Mouse (Mus musculus) limb, embryonic 11.5 days (tissue): ENCODE measurements around the gene Gm48552. TPM values are rescaled to one million over a fixed set of nuclear protein-coding genes. Genes with fewer than 3 reads are reported as not detected.

Experiments
- ATAC-seq: fragments of 200-750 bp; cut with Nextera tagmentation; 2 replicates; pipeline ENCODE4 v1.8.0; 2017; ENCODE audit warnings: low read depth; ENCODE audit not compliant: insufficient number of reproducible peaks, low FRiP score, low TSS enrichment
- DNase-seq: peaks from one replicate; pipeline ENCODE4 v3.0.0-alpha.2; 2015; ENCODE audit warnings: low spot score
- H3K27ac ChIP-seq: fragments of 300-500 bp; sonication (generic); replicated peaks from 2 replicates; pipeline ENCODE4 v1.5.1; 2014; ENCODE audit warnings: low read depth, mild to moderate bottlenecking, low read length
- H3K27me3 ChIP-seq: fragments of 300-500 bp; sonication (generic); 2 replicates; pipeline ENCODE4 v1.6.1; 2014; ENCODE audit warnings: mild to moderate bottlenecking, low read length, mixed read lengths; ENCODE audit not compliant: control insufficient read depth, insufficient read depth
- H3K36me3 ChIP-seq: fragments of 300-500 bp; sonication (generic); 2 replicates; pipeline ENCODE4 v1.6.1; 2014; ENCODE audit warnings: mild to moderate bottlenecking, low read length, moderate library complexity, mixed read lengths; ENCODE audit not compliant: control insufficient read depth, insufficient read depth
- H3K4me1 ChIP-seq: fragments of 300-500 bp; sonication (generic); 2 replicates; pipeline ENCODE4 v1.6.1; 2014; ENCODE audit warnings: low read length, mixed read lengths; ENCODE audit not compliant: control insufficient read depth, insufficient read depth
- H3K4me2 ChIP-seq: fragments of 300-500 bp; sonication (generic); 2 replicates; pipeline ENCODE4 v1.6.1; 2014; ENCODE audit warnings: low read depth, mild to moderate bottlenecking, moderate library complexity; ENCODE audit not compliant: severe bottlenecking
- H3K4me3 ChIP-seq: fragments of 300-500 bp; sonication (generic); 2 replicates; pipeline ENCODE4 v1.5.1; 2014; ENCODE audit warnings: low read depth, low read length
- H3K9ac ChIP-seq: fragments of 300-500 bp; sonication (generic); 2 replicates; pipeline ENCODE4 v1.6.1; 2014; ENCODE audit warnings: mild to moderate bottlenecking, low read length
- H3K9me3 ChIP-seq: fragments of 300-500 bp; sonication (generic); 2 replicates; pipeline ENCODE4 v1.6.1; 2016; ENCODE audit warnings: low read length; ENCODE audit not compliant: control insufficient read depth
- WGBS: fragments of 180-500 bp; shearing (Covaris S2); extraction: QIAGEN DNeasy Blood & Tissue Kit; methylation state at CpG from one replicate; pipeline ENCODE4 v1.1.7; 2014; 5-methylcytosine and 5-hydroxymethylcytosine counted together
- polyA plus RNA-seq: library from polyadenylated mRNA; unstranded; fragments of >200 nt; fragmentation: Nextera tagmentation; extraction: Ambion mirVana; gene quantifications from 2 replicates; pipeline ENCODE4 v1.2.1, GENCODE M21; 2014

The Gm48552 gene
- polyA plus RNA-seq, 1 experiment from 2014 or later, result 1.0 TPM

- WGBS, result 0% methylated on average over 20 of the region's 20 CpGs
- Histone ChIP-seq H3K4me3 (peak overlapping the region; percentile 78), H3K9me3 (no peaks in the 10 kb centered on the region), H3K27me3 (peaks cover 46% of the 10 kb centered on the region), H3K27ac (peak overlapping the region; percentile 68), H3K36me3 (no peaks in the 10 kb centered on the region), H3K9ac (peak overlapping the region; percentile 76), H3K4me1 (peaks cover 18% of the 10 kb centered on the region), H3K4me2 (peak overlapping the region; percentile 93)
- peak; percentile 22 for ATAC-seq
- DNase-seq, result peak; percentile 84
Measured at GRCm38 (mm10) chr10:81429605-81430061, 40.8 kb downstream of the Gm48552 start.

- Histone ChIP-seq H3K9me3 (no peaks in the 10 kb centered on the region), H3K4me3 (peak overlapping the region; percentile 78), H3K4me2 (peak overlapping the region; percentile 93), H3K9ac (peak overlapping the region; percentile 76), H3K27ac (peak overlapping the region; percentile 68), H3K36me3 (no peaks in the 10 kb centered on the region), H3K4me1 (peaks cover 18% of the 10 kb centered on the region), H3K27me3 (peaks cover 40% of the 10 kb centered on the region)
- ATAC-seq, result no peak
- DNase-seq, result peak; percentile 81
- 0% methylated on average over 67 of the region's 89 CpGs for WGBS
Measured at GRCm38 (mm10) chr10:81430141-81430830, 41.5 kb downstream of the Gm48552 start.

DNA sequence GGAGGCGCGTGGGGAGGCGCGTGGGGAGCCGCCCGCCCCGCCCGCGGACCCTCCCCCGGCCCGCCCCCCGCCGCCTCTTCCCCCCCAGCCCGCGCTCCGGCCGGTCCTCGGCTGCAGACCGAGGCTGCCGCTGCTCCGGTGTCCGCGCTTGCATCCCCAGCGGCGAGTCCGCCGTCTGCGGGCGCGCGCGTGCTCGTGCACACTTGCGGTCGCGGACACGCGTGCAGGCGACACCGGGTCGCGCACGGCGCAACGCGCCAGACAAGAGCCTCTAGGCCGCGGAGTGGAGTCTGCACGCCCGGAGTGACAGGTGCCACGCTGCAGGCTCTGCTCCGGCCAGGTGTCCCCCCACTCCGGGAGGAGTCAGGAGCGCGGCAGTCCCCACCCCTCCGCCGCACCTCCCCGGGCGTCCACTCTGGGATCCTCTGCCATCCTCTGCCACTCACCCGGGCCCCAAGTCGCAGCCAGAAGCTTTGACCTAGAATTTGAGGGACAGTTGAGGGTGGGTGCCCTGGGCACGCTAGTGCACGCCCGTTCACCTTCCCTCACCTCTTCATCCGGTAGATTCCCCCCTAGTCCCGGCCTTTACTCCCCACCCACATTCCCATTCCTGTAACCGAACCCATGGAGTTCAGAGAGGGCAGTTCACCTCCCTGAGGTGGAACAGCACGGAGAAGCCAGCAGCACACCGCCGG, 42.2 kb downstream of the Gm48552 start:
- WGBS, result 1% methylated on average over 60 of the region's 70 CpGs
- ATAC-seq, result no peak

DNA sequence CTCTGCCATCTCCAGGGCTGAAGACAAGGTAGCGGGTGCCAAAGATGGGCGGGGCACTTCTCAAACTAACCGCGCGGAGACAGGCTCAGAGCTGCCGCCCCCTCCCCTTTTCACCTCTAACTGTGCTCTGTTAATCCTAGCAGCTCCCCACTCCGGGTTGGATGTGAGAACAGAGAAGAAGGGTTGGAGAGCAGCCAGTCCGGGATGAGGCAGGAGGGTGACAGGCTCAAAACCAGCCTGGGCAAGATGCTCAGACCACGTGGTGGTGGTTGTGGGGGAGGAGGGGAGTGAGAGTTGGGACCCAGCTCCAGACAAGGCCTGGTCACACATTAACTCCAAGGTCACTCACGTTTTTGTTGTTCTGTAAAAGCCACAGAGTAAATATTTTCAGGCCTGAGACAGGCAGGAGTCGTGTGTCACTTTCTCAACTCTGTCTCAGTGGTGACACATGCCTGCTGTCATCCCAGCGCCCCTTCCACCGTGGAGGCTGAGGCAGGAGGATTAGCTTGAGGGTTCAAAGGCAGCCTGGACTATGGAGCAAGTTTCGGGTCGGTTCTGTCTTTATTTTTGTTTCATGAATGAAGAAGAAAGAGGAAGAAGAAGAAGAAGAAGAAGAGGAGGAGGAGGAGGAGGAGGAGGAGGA, 42.8 kb downstream of the Gm48552 start:
- H3K27ac ChIP-seq, result no peak overlapping the region
- 16% methylated on average over 15 of the region's 15 CpGs for WGBS

More for the DNA sequence above, 42.2 kb downstream of the Gm48552 start:
- peak overlapping the region; percentile 78 for H3K4me3 ChIP-seq
- peak overlapping the region; percentile 68; the same call in 1 of the 2 replicates for H3K27ac ChIP-seq
- peaks cover 18% of the 10 kb centered on the region for H3K4me1 ChIP-seq
- no peaks in the 10 kb centered on the region for H3K36me3 ChIP-seq
- H3K27me3 ChIP-seq, result peaks cover 33% of the 10 kb centered on the region
- H3K9me3 ChIP-seq, result no peaks in the 10 kb centered on the region
- H3K4me2 ChIP-seq, result peak overlapping the region; percentile 93
- peak overlapping the region; percentile 76 for H3K9ac ChIP-seq
- DNase-seq, result peak; percentile 55

GRCm38 (mm10) chr10:81432169-81432867, 43.5 kb downstream of the Gm48552 start:
- Histone ChIP-seq H3K36me3 (no peaks in the 10 kb centered on the region), H3K4me3 (no peak overlapping the region), H3K4me2 (no peak overlapping the region), H3K27ac (no peak overlapping the region), H3K27me3 (peaks cover 23% of the 10 kb centered on the region), H3K9ac (no peak overlapping the region), H3K4me1 (peaks cover 10% of the 10 kb centered on the region), H3K9me3 (no peaks in the 10 kb centered on the region)
- WGBS, result 67% methylated on average over 21 of the region's 21 CpGs
- DNase-seq, result no peak
- no peak for ATAC-seq

More for the DNA sequence above, 42.8 kb downstream of the Gm48552 start:
- Histone ChIP-seq H3K27me3 (peaks cover 29% of the 10 kb centered on the region), H3K36me3 (no peaks in the 10 kb centered on the region), H3K4me3 (peak overlapping the region; percentile 78), H3K4me1 (peaks cover 13% of the 10 kb centered on the region), H3K9ac (no peak overlapping the region), H3K4me2 (peak overlapping the region; percentile 93), H3K9me3 (no peaks in the 10 kb centered on the region)
- peak; percentile 43 for DNase-seq
- no peak for ATAC-seq

DNA sequence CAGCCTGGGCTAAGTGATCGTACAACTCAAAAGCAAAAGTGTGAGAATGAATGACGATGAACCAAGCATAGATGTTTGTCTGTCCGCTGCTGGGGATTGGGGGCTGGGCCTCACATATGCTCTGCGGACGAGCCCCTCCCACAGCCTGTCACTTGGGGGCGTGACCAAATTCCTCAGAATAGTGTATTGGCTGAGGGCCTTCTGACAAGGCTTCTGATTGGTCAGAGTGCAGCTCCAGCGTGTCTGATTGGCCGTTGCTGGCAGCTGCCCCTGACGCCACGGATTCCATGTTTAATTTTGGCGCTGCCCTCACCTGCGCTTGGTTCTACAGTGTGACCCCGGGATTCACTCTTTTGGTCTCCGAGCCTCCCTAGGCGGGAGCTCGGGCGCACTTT, 44.1 kb downstream of the Gm48552 start:
- no peak overlapping the region for H3K27ac ChIP-seq

GRCm38 (mm10) chr10:81433541-81434289, 44.9 kb downstream of the Gm48552 start:
- H3K27me3 ChIP-seq, result peaks cover 9% of the 10 kb centered on the region; the same call in 1 of the 2 replicates
- H3K27ac ChIP-seq, result no peak overlapping the region
- no peak overlapping the region for H3K4me2 ChIP-seq
- peaks cover 10% of the 10 kb centered on the region for H3K4me1 ChIP-seq
- H3K9ac ChIP-seq, result peak overlapping the region; percentile 2; the same call in 1 of the 2 replicates
- H3K9me3 ChIP-seq, result no peaks in the 10 kb centered on the region
- no peaks in the 10 kb centered on the region for H3K36me3 ChIP-seq
- 75% methylated on average over 26 of the region's 26 CpGs for WGBS
- no peak overlapping the region for H3K4me3 ChIP-seq
- no peak for ATAC-seq
- DNase-seq, result peak; percentile 20

More for the DNA sequence above, 44.1 kb downstream of the Gm48552 start:
- Histone ChIP-seq H3K4me3 (0 out of 2 replicates have a peak overlapping the region, but pooled peaks have one; percentile 3), H3K4me1 (peaks cover 10% of the 10 kb centered on the region), H3K4me2 (peak overlapping the region; percentile 35), H3K9me3 (no peaks in the 10 kb centered on the region), H3K36me3 (no peaks in the 10 kb centered on the region), H3K9ac (no peak overlapping the region; the same call in 1 of the 2 replicates), H3K27me3 (peaks cover 17% of the 10 kb centered on the region)
- DNase-seq, result peak; percentile 86
- peak; percentile 71 for ATAC-seq
- WGBS, result 5% methylated on average over 17 of the region's 17 CpGs
